Mouse (Mus musculus): ENCODE measurements around the gene Kcnt1.

Gene Kcnt1

DNA sequence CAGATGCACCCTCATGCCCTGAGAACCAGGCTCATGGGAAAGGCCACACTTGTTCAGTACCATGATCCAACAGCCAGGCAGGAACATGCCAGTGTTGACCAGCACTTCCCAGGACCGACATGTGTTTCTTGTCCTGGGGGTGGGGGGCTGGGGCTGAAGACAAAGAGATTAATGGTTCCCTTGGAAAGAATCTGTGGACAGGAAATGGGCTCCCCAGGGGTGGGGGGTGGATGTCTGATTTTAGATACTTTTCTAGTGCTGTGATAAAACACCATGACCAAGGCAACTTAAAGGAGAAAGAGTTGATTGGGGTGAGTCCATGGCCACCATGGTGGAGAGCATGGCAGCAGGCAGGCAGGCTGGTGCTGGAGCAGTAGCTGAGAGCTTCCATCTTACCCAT lies 18.7 kb downstream of the Kcnt1 start:
- no peak for TF ChIP-seq NANOG (IDR thresholded peaks at IDR 0.05; ENCODE audit: borderline replicate concordance, low read length)
- no peak for TF ChIP-seq POU5F1 (IDR thresholded peaks at IDR 0.05; ENCODE audit: borderline replicate concordance, low read length)
- no peak for TF ChIP-seq CTCF (conservative IDR thresholded peaks at IDR 0.05; ENCODE audit: low read length)
- Histone ChIP-seq H3K4me1 (replicated peaks; ENCODE audit: low read depth, low read length) (peaks cover 15% of the 10 kb centered on the region), H3K36me3 (ENCODE audit: insufficient read depth, low read length) (no peaks in the 10 kb centered on the region), H3K4me3 (replicated peaks; ENCODE audit: low read length) (no peak overlapping the region), H3K27me3 (ENCODE audit: insufficient read depth, low read length) (peaks cover 33% of the 10 kb centered on the region), H3K9me3 (ENCODE audit: low read length) (no peaks in the 10 kb centered on the region)

DNA sequence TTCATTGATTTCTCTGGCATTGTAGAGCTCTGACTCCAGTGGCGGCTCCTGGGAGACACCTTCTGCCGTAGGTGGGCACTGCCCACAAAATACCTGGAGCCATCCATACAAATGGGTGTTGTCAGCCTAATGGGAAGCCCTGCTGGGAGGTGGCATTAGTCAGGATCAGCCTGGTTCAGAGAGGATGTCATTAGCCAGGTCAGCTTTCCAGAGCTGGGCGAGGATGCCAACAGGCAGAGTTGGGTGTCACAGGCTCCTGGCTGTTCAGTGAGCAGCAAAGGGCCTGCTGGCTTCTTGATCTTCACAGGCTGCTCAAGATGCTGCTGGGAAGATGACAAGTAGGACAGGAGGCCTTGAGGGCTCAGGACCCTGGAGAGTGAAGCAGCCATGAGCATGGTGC lies 21.2 kb downstream of the Kcnt1 start:
- Histone ChIP-seq H3K9me3 (ENCODE audit: low read length) (no peaks in the 10 kb centered on the region), H3K4me3 (replicated peaks; ENCODE audit: low read length) (no peak overlapping the region), H3K36me3 (ENCODE audit: insufficient read depth, low read length) (no peaks in the 10 kb centered on the region), H3K4me1 (replicated peaks; ENCODE audit: low read depth, low read length) (0 out of 2 replicates have a peak, but pooled peaks cover 7% of the 10 kb centered on the region), H3K27me3 (ENCODE audit: insufficient read depth, low read length) (peaks cover 9% of the 10 kb centered on the region)
- TF ChIP-seq POU5F1 (IDR thresholded peaks at IDR 0.05; ENCODE audit: borderline replicate concordance, low read length) (no peak), NANOG (IDR thresholded peaks at IDR 0.05; ENCODE audit: borderline replicate concordance, low read length) (no peak), CTCF (conservative IDR thresholded peaks at IDR 0.05; ENCODE audit: low read length) (no peak)

DNA sequence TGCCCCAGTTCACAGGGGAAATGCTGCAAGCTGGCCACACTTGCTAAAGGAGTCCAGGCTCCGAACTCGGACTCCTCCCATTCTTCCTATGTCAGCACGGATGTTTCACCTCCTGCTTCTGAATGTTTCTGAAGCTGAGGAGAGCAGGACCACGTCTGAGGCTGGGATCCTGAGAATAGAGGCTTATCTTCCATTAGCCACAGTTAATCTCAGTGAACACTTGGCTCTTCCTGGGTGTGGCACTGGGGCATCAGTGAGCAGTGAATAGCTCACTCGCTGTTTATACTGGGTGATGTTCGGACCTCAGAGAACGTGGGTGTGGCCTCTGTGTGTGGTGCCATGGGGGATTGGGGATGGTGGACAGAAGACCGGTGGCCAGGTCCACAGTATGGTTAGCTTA lies 23.7 kb downstream of the Kcnt1 start:
- Histone ChIP-seq H3K4me3 (replicated peaks; ENCODE audit: low read length) (no peak overlapping the region), H3K36me3 (ENCODE audit: insufficient read depth, low read length) (no peaks in the 10 kb centered on the region)
- TF ChIP-seq NANOG (IDR thresholded peaks at IDR 0.05; ENCODE audit: borderline replicate concordance, low read length) (no peak), CTCF (conservative IDR thresholded peaks at IDR 0.05; ENCODE audit: low read length) (no peak), POU5F1 (IDR thresholded peaks at IDR 0.05; ENCODE audit: borderline replicate concordance, low read length) (no peak)

DNA sequence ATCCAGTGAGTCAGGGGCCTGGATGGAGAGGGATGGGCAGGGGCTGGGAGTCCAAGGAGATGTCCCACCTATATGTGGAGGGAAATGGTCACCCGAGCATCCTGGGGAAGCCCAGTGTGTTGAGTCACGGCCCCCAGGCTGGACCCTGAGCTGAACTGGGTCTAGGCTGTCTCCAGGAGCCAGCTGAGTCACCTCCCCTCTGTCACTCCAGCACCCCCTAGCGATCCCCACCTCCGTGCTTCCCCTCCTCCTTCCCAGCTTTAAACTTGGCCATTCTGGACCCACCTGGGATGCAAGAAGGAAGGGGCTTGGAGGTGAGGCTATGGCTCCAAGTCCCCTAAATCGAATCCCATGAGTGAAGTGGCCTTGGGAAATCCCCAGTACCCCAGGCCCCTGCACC lies 24.6 kb downstream of the Kcnt1 start:
- TF ChIP-seq NANOG (IDR thresholded peaks at IDR 0.05; ENCODE audit: borderline replicate concordance, low read length) (no peak), CTCF (conservative IDR thresholded peaks at IDR 0.05; ENCODE audit: low read length) (no peak), POU5F1 (IDR thresholded peaks at IDR 0.05; ENCODE audit: borderline replicate concordance, low read length) (no peak)
- Histone ChIP-seq H3K9me3 (ENCODE audit: low read length) (no peaks in the 10 kb centered on the region), H3K4me3 (replicated peaks; ENCODE audit: low read length) (no peak overlapping the region), H3K27me3 (ENCODE audit: insufficient read depth, low read length) (no peaks in the 10 kb centered on the region), H3K36me3 (ENCODE audit: insufficient read depth, low read length) (no peaks in the 10 kb centered on the region), H3K4me1 (replicated peaks; ENCODE audit: low read depth, low read length) (no peaks in the 10 kb centered on the region)

More for the DNA sequence above, 23.7 kb downstream of the Kcnt1 start:
- H3K4me1 ChIP-seq (replicated peaks; ENCODE audit: low read depth, low read length) = 0 out of 2 replicates have a peak, but pooled peaks cover 5% of the 10 kb centered on the region
- H3K9me3 ChIP-seq (ENCODE audit: low read length) = no peaks in the 10 kb centered on the region
- H3K27me3 ChIP-seq (ENCODE audit: insufficient read depth, low read length) = no peaks in the 10 kb centered on the region

DNA sequence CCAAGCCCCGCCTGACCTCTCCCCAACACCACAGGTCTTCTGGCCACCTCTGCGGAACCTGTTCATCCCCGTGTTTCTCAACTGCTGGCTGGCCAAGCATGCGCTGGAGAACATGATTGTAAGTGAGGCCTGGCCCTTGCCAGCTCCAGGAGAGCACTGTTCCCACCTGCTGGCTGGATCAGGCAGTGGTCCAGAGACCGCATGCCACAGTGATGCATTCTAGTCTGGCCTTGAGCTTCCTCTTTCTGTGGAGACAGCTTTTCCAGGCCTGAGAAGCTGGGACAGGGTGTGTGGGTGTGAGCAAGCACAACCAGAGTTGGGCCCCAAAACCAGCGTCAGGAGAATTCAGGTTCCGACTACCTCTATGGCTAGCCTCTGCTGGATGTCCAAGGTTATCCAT lies 28.9 kb downstream of the Kcnt1 start:
- Histone ChIP-seq H3K9me3 (ENCODE audit: low read length) (no peaks in the 10 kb centered on the region), H3K4me3 (replicated peaks; ENCODE audit: low read length) (no peak overlapping the region), H3K27me3 (ENCODE audit: insufficient read depth, low read length) (no peaks in the 10 kb centered on the region), H3K36me3 (ENCODE audit: insufficient read depth, low read length) (no peaks in the 10 kb centered on the region), H3K4me1 (replicated peaks; ENCODE audit: low read depth, low read length) (no peaks in the 10 kb centered on the region)
- TF ChIP-seq NANOG (IDR thresholded peaks at IDR 0.05; ENCODE audit: borderline replicate concordance, low read length) (no peak), CTCF (conservative IDR thresholded peaks at IDR 0.05; ENCODE audit: low read length) (no peak), POU5F1 (IDR thresholded peaks at IDR 0.05; ENCODE audit: borderline replicate concordance, low read length) (no peak)

DNA sequence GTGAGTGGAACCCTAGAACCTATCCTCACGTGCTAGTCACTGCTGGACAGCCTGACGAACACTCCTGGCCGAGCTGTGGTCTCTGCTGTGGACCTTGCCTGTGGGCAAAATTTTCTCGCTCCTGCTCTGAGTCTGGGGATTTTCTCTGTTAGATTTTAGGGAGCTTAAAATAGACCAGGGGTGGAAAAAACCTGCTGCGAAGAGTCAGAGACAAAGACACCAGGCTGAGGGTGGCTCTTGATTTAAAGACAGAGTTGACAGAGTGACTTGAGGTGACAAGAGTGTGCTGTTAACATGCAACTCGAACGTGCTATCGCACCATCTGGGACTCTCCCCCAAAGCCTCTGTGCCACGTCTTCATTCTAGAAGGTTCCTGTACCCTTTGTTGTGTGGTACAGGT lies 35.4 kb downstream of the Kcnt1 start:
- Histone ChIP-seq H3K9me3 (ENCODE audit: low read length) (no peaks in the 10 kb centered on the region), H3K36me3 (ENCODE audit: insufficient read depth, low read length) (no peaks in the 10 kb centered on the region), H3K4me3 (replicated peaks; ENCODE audit: low read length) (no peak overlapping the region), H3K27me3 (ENCODE audit: insufficient read depth, low read length) (no peaks in the 10 kb centered on the region), H3K4me1 (replicated peaks; ENCODE audit: low read depth, low read length) (peaks cover 5% of the 10 kb centered on the region; the same call in 1 of the 2 replicates)
- TF ChIP-seq POU5F1 (IDR thresholded peaks at IDR 0.05; ENCODE audit: borderline replicate concordance, low read length) (no peak), NANOG (IDR thresholded peaks at IDR 0.05; ENCODE audit: borderline replicate concordance, low read length) (no peak), CTCF (conservative IDR thresholded peaks at IDR 0.05; ENCODE audit: low read length) (no peak)

DNA sequence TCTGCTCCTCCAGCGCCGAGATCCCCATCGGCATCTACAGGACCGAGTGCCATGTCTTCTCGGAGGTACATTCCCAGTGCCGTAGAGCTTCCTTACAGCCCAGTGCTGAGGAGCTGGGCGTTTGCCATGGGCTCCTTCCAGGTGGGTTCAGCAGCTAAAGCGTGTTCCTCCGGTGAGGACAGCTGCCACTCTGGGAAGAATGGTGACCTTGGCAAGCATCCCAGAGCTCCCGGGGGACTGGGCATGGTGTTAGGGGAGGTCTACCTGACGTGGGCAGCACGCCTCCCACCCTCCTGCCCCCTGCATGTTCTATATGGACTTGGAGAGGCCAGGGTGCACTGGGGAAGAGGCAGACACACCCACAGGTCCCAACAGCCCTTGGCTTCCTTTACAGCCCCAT lies 46.3 kb downstream of the Kcnt1 start:
- 0 out of 2 replicates have a peak, but pooled peaks cover 6% of the 10 kb centered on the region for H3K4me1 ChIP-seq (replicated peaks; ENCODE audit: low read depth, low read length)
- H3K4me3 ChIP-seq (replicated peaks; ENCODE audit: low read length) = no peak overlapping the region
- no peaks in the 10 kb centered on the region for H3K36me3 ChIP-seq (ENCODE audit: insufficient read depth, low read length)
- no peaks in the 10 kb centered on the region for H3K27me3 ChIP-seq (ENCODE audit: insufficient read depth, low read length)
- H3K9me3 ChIP-seq (ENCODE audit: low read length) = no peaks in the 10 kb centered on the region
- no peak for TF ChIP-seq POU5F1 (IDR thresholded peaks at IDR 0.05; ENCODE audit: borderline replicate concordance, low read length)
- TF ChIP-seq CTCF (conservative IDR thresholded peaks at IDR 0.05; ENCODE audit: low read length) = no peak
- no peak for TF ChIP-seq NANOG (IDR thresholded peaks at IDR 0.05; ENCODE audit: borderline replicate concordance, low read length)

DNA sequence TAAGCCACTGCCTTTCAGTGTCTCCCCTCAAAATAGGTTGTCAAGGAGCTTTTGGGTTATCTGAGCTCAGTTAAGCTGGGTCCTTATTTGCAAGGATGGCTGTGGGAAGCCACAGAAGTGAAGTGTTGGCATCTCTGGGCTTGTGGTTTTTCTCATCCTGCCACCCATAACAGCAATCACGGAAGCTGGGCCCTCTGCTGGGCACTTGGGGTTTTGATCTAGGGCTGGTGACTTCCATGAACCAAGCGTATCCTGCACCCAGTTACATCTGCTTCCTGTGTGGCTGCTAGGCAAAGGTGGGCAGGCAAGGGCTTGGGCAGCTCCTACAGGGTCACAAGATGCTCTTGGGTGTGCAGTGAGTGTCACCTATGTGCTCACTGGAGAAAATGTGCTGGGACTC lies 49.7 kb downstream of the Kcnt1 start:
- no peaks in the 10 kb centered on the region for H3K36me3 ChIP-seq (ENCODE audit: insufficient read depth, low read length)

DNA sequence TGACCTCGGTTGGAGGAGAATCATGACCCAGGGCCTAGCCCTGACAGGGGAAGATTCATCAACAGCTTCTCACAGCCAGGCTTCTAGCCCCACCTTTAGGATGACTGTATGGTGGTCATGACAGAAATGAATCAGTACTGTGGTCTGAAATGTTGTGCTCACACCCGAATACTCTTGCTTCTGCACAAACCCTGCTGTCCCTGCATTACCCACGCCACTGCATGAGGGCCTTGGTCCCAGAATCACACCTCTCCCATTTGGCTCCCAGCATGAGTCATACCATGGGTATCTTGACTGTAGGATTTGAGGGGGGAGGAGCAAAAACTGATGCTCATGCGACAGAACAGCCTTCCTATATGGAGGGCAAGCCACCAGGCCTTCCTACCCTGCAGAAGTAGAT lies 50.7 kb downstream of the Kcnt1 start:
- Histone ChIP-seq H3K4me1 (replicated peaks; ENCODE audit: low read depth, low read length) (0 out of 2 replicates have a peak, but pooled peaks cover 6% of the 10 kb centered on the region), H3K27me3 (ENCODE audit: insufficient read depth, low read length) (no peaks in the 10 kb centered on the region), H3K4me3 (replicated peaks; ENCODE audit: low read length) (no peak overlapping the region), H3K9me3 (ENCODE audit: low read length) (no peaks in the 10 kb centered on the region), H3K36me3 (ENCODE audit: insufficient read depth, low read length) (no peaks in the 10 kb centered on the region)
- no peak for TF ChIP-seq NANOG (IDR thresholded peaks at IDR 0.05; ENCODE audit: borderline replicate concordance, low read length)

More for the DNA sequence above, 49.7 kb downstream of the Kcnt1 start:
- TF ChIP-seq CTCF (conservative IDR thresholded peaks at IDR 0.05; ENCODE audit: low read length) (no peak), NANOG (IDR thresholded peaks at IDR 0.05; ENCODE audit: borderline replicate concordance, low read length) (no peak), POU5F1 (IDR thresholded peaks at IDR 0.05; ENCODE audit: borderline replicate concordance, low read length) (no peak)
- Histone ChIP-seq H3K9me3 (ENCODE audit: low read length) (no peaks in the 10 kb centered on the region), H3K4me3 (replicated peaks; ENCODE audit: low read length) (no peak overlapping the region), H3K27me3 (ENCODE audit: insufficient read depth, low read length) (no peaks in the 10 kb centered on the region), H3K4me1 (replicated peaks; ENCODE audit: low read depth, low read length) (0 out of 2 replicates have a peak, but pooled peaks cover 6% of the 10 kb centered on the region)
